Mouse (Mus musculus): ENCODE results near the gene Osbpl7. TPM values are rescaled to one million over a fixed set of nuclear protein-coding genes. Genes with fewer than 3 reads are reported as not detected.

Gene Osbpl7
- polyA plus RNA-seq, 1 experiment from 2014 or later = 12.8 TPM

GRCm38 (mm10) chr11:97018583-97019344 lies 31.7 kb upstream of the Osbpl7 start:
- WGBS = 1% methylated on average over 54 of the region's 68 CpGs
- H3K36me3 ChIP-seq (ENCODE audit: insufficient read depth) = no peaks in the 10 kb centered on the region
- H3K4me2 ChIP-seq = peak overlapping the region; percentile 67
- ATAC-seq (ENCODE audit: insufficient read depth) (no peak; the same call in 1 of the 2 replicates), DNase-seq (peak; percentile 50)
- H3K9ac ChIP-seq = peak overlapping the region; percentile 43
- peaks cover 10% of the 10 kb centered on the region; the same call in 1 of the 2 replicates for H3K4me1 ChIP-seq (ENCODE audit: insufficient read depth)
- peak overlapping the region; percentile 38 for H3K4me3 ChIP-seq (ENCODE audit: low read depth, low read length)
- no peak overlapping the region for H3K27ac ChIP-seq (ENCODE audit: low read depth)
- TF ChIP-seq CTCF (IDR thresholded peaks at IDR 0.05; ENCODE audit: low read depth) = no peak
- no peaks in the 10 kb centered on the region for H3K9me3 ChIP-seq (ENCODE audit: low read depth, low read length)
- peaks cover 85% of the 10 kb centered on the region for H3K27me3 ChIP-seq (ENCODE audit: insufficient read depth, low read length)

GRCm38 (mm10) chr11:97019345-97019708 lies 31.1 kb upstream of the Osbpl7 start:
- peak; percentile 17 for DNase-seq
- TF ChIP-seq CTCF (IDR thresholded peaks at IDR 0.05; ENCODE audit: low read depth) = no peak

GRCm38 (mm10) chr11:97021121-97021765 lies 29.2 kb upstream of the Osbpl7 start:
- peak overlapping the region; percentile 88 for H3K4me2 ChIP-seq
- peaks cover 20% of the 10 kb centered on the region for H3K4me1 ChIP-seq (ENCODE audit: insufficient read depth)
- H3K9me3 ChIP-seq (ENCODE audit: low read depth, low read length) = no peaks in the 10 kb centered on the region
- DNase-seq (peak; percentile 34), ATAC-seq (ENCODE audit: insufficient read depth) (no peak)
- no peaks in the 10 kb centered on the region for H3K36me3 ChIP-seq (ENCODE audit: insufficient read depth)
- peaks cover 77% of the 10 kb centered on the region for H3K27me3 ChIP-seq (ENCODE audit: insufficient read depth, low read length)
- WGBS = 2% methylated on average over 27 of the region's 27 CpGs
- no peak overlapping the region for H3K27ac ChIP-seq (ENCODE audit: low read depth)
- H3K4me3 ChIP-seq (ENCODE audit: low read depth, low read length) = peak overlapping the region; percentile 52
- TF ChIP-seq CTCF (IDR thresholded peaks at IDR 0.05; ENCODE audit: low read depth) = no peak
- H3K9ac ChIP-seq = no peak overlapping the region; the same call in 1 of the 2 replicates

More at GRCm38 (mm10) chr11:97019345-97019708, 31.1 kb upstream of the Osbpl7 start:
- peak overlapping the region; percentile 67 for H3K4me2 ChIP-seq
- no peak overlapping the region for H3K27ac ChIP-seq (ENCODE audit: low read depth)
- peaks cover 10% of the 10 kb centered on the region; the same call in 1 of the 2 replicates for H3K4me1 ChIP-seq (ENCODE audit: insufficient read depth)
- no peak for ATAC-seq (ENCODE audit: insufficient read depth)
- H3K36me3 ChIP-seq (ENCODE audit: insufficient read depth) = no peaks in the 10 kb centered on the region
- no peak overlapping the region for H3K9ac ChIP-seq
- H3K4me3 ChIP-seq (ENCODE audit: low read depth, low read length) = peak overlapping the region; percentile 38; the same call in 1 of the 2 replicates
- H3K9me3 ChIP-seq (ENCODE audit: low read depth, low read length) = no peaks in the 10 kb centered on the region
- WGBS = 14% methylated on average over 13 of the region's 13 CpGs
- H3K27me3 ChIP-seq (ENCODE audit: insufficient read depth, low read length) = peaks cover 89% of the 10 kb centered on the region

- peak overlapping the region; percentile 54 for H3K9ac ChIP-seq
- H3K4me2 ChIP-seq = peak overlapping the region; percentile 88
- under 1% methylated on average over 50 of the region's 50 CpGs for WGBS
- no peak overlapping the region for H3K27ac ChIP-seq (ENCODE audit: low read depth)
- no peaks in the 10 kb centered on the region for H3K36me3 ChIP-seq (ENCODE audit: insufficient read depth)
- peaks cover 69% of the 10 kb centered on the region for H3K27me3 ChIP-seq (ENCODE audit: insufficient read depth, low read length)
- peaks cover 20% of the 10 kb centered on the region for H3K4me1 ChIP-seq (ENCODE audit: insufficient read depth)
- peak; percentile 81 for TF ChIP-seq CTCF (IDR thresholded peaks at IDR 0.05; ENCODE audit: low read depth)
- DNase-seq (peak; percentile 87), ATAC-seq (ENCODE audit: insufficient read depth) (peak; percentile 48)
- no peaks in the 10 kb centered on the region for H3K9me3 ChIP-seq (ENCODE audit: low read depth, low read length)
- peak overlapping the region; percentile 52 for H3K4me3 ChIP-seq (ENCODE audit: low read depth, low read length)
Measured at GRCm38 (mm10) chr11:97021873-97022484, 28.4 kb upstream of the Osbpl7 start.

GRCm38 (mm10) chr11:97024977-97025376 lies 25.5 kb upstream of the Osbpl7 start:
- TF ChIP-seq CTCF (IDR thresholded peaks at IDR 0.05; ENCODE audit: low read depth) = no peak
- DNase-seq (no peak), ATAC-seq (ENCODE audit: insufficient read depth) (no peak)
- no peaks in the 10 kb centered on the region for H3K9me3 ChIP-seq (ENCODE audit: low read depth, low read length)
- H3K9ac ChIP-seq = no peak overlapping the region
- no peaks in the 10 kb centered on the region for H3K36me3 ChIP-seq (ENCODE audit: insufficient read depth)
- peak overlapping the region; percentile 61; the same call in 1 of the 2 replicates for H3K4me2 ChIP-seq
- no peak overlapping the region for H3K27ac ChIP-seq (ENCODE audit: low read depth)
- peaks cover 16% of the 10 kb centered on the region for H3K4me1 ChIP-seq (ENCODE audit: insufficient read depth)
- H3K27me3 ChIP-seq (ENCODE audit: insufficient read depth, low read length) = peaks cover 41% of the 10 kb centered on the region
- H3K4me3 ChIP-seq (ENCODE audit: low read depth, low read length) = no peak overlapping the region
- whole genome bisulfite sequencing = 40% methylated on average over 10 of the region's 10 CpGs

- 3% methylated on average over 17 of the region's 17 CpGs for WGBS
- peak; percentile 54 for ATAC-seq (ENCODE audit: insufficient read depth)
Measured at GRCm38 (mm10) chr11:97025721-97026344, 24.6 kb upstream of the Osbpl7 start.

More at GRCm38 (mm10) chr11:97025721-97026344, 24.6 kb upstream of the Osbpl7 start:
- Histone ChIP-seq H3K4me3 (ENCODE audit: low read depth, low read length) (peak overlapping the region; percentile 20), H3K27me3 (ENCODE audit: insufficient read depth, low read length) (peaks cover 33% of the 10 kb centered on the region), H3K9ac (peak overlapping the region; percentile 32), H3K27ac (ENCODE audit: low read depth) (peak overlapping the region; percentile 83), H3K36me3 (ENCODE audit: insufficient read depth) (no peaks in the 10 kb centered on the region), H3K4me2 (peak overlapping the region; percentile 61), H3K4me1 (ENCODE audit: insufficient read depth) (peaks cover 16% of the 10 kb centered on the region), H3K9me3 (ENCODE audit: low read depth, low read length) (no peaks in the 10 kb centered on the region)
- peak; percentile 98 for TF ChIP-seq CTCF (IDR thresholded peaks at IDR 0.05; ENCODE audit: low read depth)
- peak; percentile 96 for DNase-seq
